Comparison of ENCODE assay signal across 8 mouse cellular contexts in the genomic region with DNA sequence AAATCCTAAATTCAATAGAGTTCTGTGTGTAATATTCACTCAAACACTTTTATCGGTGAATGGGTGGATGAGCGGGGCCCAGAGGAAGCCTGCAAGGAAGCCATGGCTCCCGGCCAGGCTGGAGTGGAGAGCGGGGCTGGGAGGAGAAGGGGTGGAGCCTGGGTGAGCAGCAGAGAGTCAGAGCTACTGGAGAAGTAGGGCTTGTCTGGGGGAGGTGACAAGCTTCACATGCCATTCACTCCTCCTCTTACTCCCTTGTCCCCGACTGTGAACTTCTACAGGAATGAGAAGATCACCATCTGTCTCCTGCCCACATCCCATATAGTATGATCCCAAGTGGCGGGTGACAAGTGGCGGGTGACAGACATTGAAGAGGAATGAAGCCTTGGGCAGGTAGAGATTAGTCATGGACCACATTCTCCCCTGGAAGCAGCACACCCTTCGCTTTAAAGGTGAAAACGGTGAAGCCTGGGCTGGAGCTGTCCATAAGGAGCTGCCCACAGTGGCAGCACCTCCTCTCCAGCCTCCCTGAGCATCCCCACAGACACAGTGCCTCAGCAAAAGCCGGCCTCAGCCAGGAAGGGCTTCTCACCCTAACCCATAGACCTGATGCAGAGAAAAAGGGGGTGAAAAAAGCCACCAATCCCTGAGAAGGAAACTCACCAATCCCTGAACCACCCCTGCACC.
DNase-seq lines count a peak whose midpoint lies in the region; ATAC-seq and TF ChIP-seq lines count a peak whose summit lies in the region.

No protein-coding gene starts in this region.

- no peaks in the 10 kb centered on the region for H3K4me1 ChIP-seq in hindbrain, embryonic 15.5 days (replicated peaks)
- H3K4me1 ChIP-seq in hindbrain, embryonic 12.5 days, result peaks cover 3% of the 10 kb centered on the region; the same call in 1 of the 2 replicates
- H3K4me1 ChIP-seq in kidney, embryonic 16.5 days (ENCODE audit: insufficient read depth, low read length), result peaks cover 14% of the 10 kb centered on the region
- H3K4me1 ChIP-seq in lung, postnatal 0 days (ENCODE audit: insufficient read depth, low read depth, low read length), result no peaks in the 10 kb centered on the region

- H3K27ac ChIP-seq in hindbrain, embryonic 15.5 days (replicated peaks), result no peak overlapping the region
- no peak overlapping the region for H3K27ac ChIP-seq in hindbrain, embryonic 12.5 days
- H3K27ac ChIP-seq in kidney, embryonic 16.5 days (ENCODE audit: low read length), result no peak overlapping the region
- H3K27ac ChIP-seq in lung, postnatal 0 days (ENCODE audit: low read length), result no peak overlapping the region

- H3K9me3 ChIP-seq in hindbrain, embryonic 15.5 days, result no peaks in the 10 kb centered on the region
- H3K9me3 ChIP-seq in hindbrain, embryonic 12.5 days (replicated peaks), result no peaks in the 10 kb centered on the region
- H3K9me3 ChIP-seq in kidney, embryonic 16.5 days (ENCODE audit: low read length), result no peaks in the 10 kb centered on the region
- no peaks in the 10 kb centered on the region for H3K9me3 ChIP-seq in lung, postnatal 0 days (ENCODE audit: low read length)

- no peak overlapping the region for H3K4me2 ChIP-seq in hindbrain, embryonic 15.5 days
- no peak overlapping the region for H3K4me2 ChIP-seq in hindbrain, embryonic 12.5 days (replicated peaks)
- H3K4me2 ChIP-seq in kidney, embryonic 16.5 days (replicated peaks; ENCODE audit: low read depth, low read length), result no peak overlapping the region
- H3K4me2 ChIP-seq in lung, postnatal 0 days (replicated peaks; ENCODE audit: low read depth, low read length), result no peak overlapping the region

- no peaks in the 10 kb centered on the region for H3K27me3 ChIP-seq in hindbrain, embryonic 15.5 days
- H3K27me3 ChIP-seq in hindbrain, embryonic 12.5 days, result no peaks in the 10 kb centered on the region
- H3K27me3 ChIP-seq in kidney, embryonic 16.5 days (ENCODE audit: insufficient read depth, low read length), result no peaks in the 10 kb centered on the region
- H3K27me3 ChIP-seq in lung, postnatal 0 days (replicated peaks; ENCODE audit: insufficient read depth, low read length), result no peaks in the 10 kb centered on the region

- no peaks in the 10 kb centered on the region; the same call in none of the 2 replicates for H3K36me3 ChIP-seq in hindbrain, embryonic 15.5 days
- H3K36me3 ChIP-seq in hindbrain, embryonic 12.5 days, result no peaks in the 10 kb centered on the region
- no peaks in the 10 kb centered on the region; the same call in 1 of the 2 replicates for H3K36me3 ChIP-seq in kidney, embryonic 16.5 days (ENCODE audit: insufficient read depth, low read length)
- no peaks in the 10 kb centered on the region for H3K36me3 ChIP-seq in lung, postnatal 0 days (ENCODE audit: insufficient read depth, low read length)

- no peak overlapping the region for H3K4me3 ChIP-seq in hindbrain, embryonic 15.5 days
- H3K4me3 ChIP-seq in hindbrain, embryonic 12.5 days, result no peak overlapping the region
- H3K4me3 ChIP-seq in kidney, embryonic 16.5 days (ENCODE audit: low read length), result no peak overlapping the region
- H3K4me3 ChIP-seq in lung, postnatal 0 days (ENCODE audit: low read depth, low read length), result no peak overlapping the region

- no peak for TF ChIP-seq CTCF in lung, postnatal 0 days (IDR thresholded peaks at IDR 0.05)

- TF ChIP-seq EP300 in lung, postnatal 0 days (IDR thresholded peaks at IDR 0.05), result no peak

- ATAC-seq in hindbrain, embryonic 15.5 days (ENCODE audit: low FRiP score, low read depth), result peak; percentile 45; the same call in 1 of the 2 replicates
- ATAC-seq in hindbrain, embryonic 12.5 days (ENCODE audit: low FRiP score), result no peak
- peak; percentile 88 for ATAC-seq in kidney, embryonic 16.5 days (ENCODE audit: low FRiP score, low TSS enrichment)
- ATAC-seq in lung, postnatal 0 days, result peak; percentile 84
- ATAC-seq in megakaryocyte, adult 5-6 weeks (ENCODE audit: poor library complexity, severe bottlenecking), result no peak

- 66% methylated on average over 10 of the region's 10 CpGs for WGBS in hindbrain, embryonic 15.5 days
- 76% methylated on average over 10 of the region's 10 CpGs for WGBS in hindbrain, embryonic 12.5 days
- 25% methylated on average over 10 of the region's 10 CpGs for WGBS in kidney, embryonic 16.5 days
- 28% methylated on average over 10 of the region's 10 CpGs for WGBS in lung, postnatal 0 days

- DNase-seq in cerebellum, adult 8-10 months, result peak; percentile 67
- DNase-seq in heart, adult 8-10 months (ENCODE audit: low spot score), result peak; percentile 70
- peak; percentile 86 for DNase-seq in lung, postnatal 0 days (ENCODE audit: low spot score)
- no peak for DNase-seq in embryo, embryonic 11 days

- no peak overlapping the region for H3K9ac ChIP-seq in hindbrain, embryonic 15.5 days
- H3K9ac ChIP-seq in hindbrain, embryonic 12.5 days, result no peak overlapping the region
- H3K9ac ChIP-seq in kidney, embryonic 16.5 days (replicated peaks; ENCODE audit: low read length), result no peak overlapping the region
- no peak overlapping the region for H3K9ac ChIP-seq in lung, postnatal 0 days (replicated peaks; ENCODE audit: low read depth)

Comparison
In these comparisons a context has a peak if more than half of its experiments do, and no peak if none do; other contexts are left out.
1. ATAC-seq: peak in hindbrain, embryonic 15.5 days (single experiment), kidney, embryonic 16.5 days (single experiment) and lung, postnatal 0 days (single experiment); none in hindbrain, embryonic 12.5 days (single experiment) and megakaryocyte, adult 5-6 weeks (single experiment).